Mouse (Mus musculus): ENCODE measurements around the gene Ubqln1. TPM values are rescaled to one million over a fixed set of nuclear protein-coding genes. Genes with fewer than 3 reads are reported as not detected.
A peak's percentile ranks its signal among the peaks of the same experiment; 100 is the strongest.

The Ubqln1 gene
- polyA plus RNA-seq, 1 experiment, result 75.4 TPM

DNA sequence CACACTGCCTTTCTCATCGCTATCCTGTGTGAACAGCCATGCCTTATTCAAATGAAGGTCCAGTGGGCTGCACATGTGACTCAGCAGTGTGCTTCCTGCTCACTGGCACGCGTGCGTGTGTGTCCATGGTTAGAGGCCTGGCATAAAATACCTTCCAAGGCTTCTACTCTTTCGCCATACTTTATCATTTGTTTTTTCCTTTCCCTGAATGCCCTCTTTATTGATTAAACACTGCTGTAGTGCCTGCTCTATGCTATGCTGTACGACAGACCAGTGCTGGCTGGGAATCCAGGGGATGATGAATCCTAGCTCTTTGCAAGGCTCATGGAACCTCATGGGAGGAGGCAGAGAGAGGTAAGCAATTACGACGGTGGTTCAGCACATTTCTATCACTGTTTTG lies 16.6 kb upstream of the Ubqln1 start:
- Histone ChIP-seq H3K27ac (ENCODE audit: insufficient read depth, low read length) (no peak overlapping the region), H3K4me3 (ENCODE audit: extremely low read depth, insufficient read depth, insufficient read length) (no peak overlapping the region), H3K36me3 (ENCODE audit: control insufficient read depth, insufficient read depth, low read length) (no peaks in the 10 kb centered on the region), H3K27me3 (ENCODE audit: control insufficient read depth, insufficient read depth, low read length) (no peaks in the 10 kb centered on the region), H3K4me1 (ENCODE audit: control insufficient read depth, insufficient read depth, insufficient read length) (no peaks in the 10 kb centered on the region)
- 90% methylated on average over 8 of the region's 8 CpGs for WGBS
- TF ChIP-seq CTCF (IDR thresholded peaks at IDR 0.05; ENCODE audit: extremely low read depth, insufficient read depth, insufficient read length, insufficient replicate concordance), result no peak
- no peak for DNase-seq (ENCODE audit: low read depth in 1 of 2, low spot score in 2 of 2)

DNA sequence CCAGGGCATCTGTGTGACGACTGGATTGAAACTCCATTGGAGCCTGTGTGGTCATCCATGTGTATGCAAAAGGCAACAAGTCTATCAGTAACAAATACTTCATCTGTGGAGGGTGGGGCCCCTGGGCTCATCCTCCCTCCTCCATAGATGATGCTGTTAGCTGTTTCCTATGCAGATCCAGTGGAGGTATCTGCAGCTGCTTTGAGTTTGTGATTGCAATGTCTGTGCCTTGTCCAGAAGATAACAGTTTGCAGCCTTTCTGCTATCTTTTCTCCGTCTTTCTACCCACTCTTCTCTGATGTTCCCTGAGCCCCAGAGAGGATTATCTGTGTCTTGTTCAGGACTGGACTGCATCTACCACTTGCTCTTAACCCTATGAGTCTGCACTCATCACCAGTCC lies 13.2 kb upstream of the Ubqln1 start:
- DNase-seq (ENCODE audit: low read depth in 1 of 2, low spot score in 2 of 2), result no peak
- no peak overlapping the region for H3K4me3 ChIP-seq (ENCODE audit: extremely low read depth, insufficient read depth, insufficient read length)
- 83% methylated on average over 2 of the region's 2 CpGs for WGBS
- TF ChIP-seq POLR2A (IDR thresholded peaks at IDR 0.05; ENCODE audit: low read depth, low read length) (no peak), CTCF (IDR thresholded peaks at IDR 0.05; ENCODE audit: extremely low read depth, insufficient read depth, insufficient read length, insufficient replicate concordance) (no peak)
- H3K27me3 ChIP-seq (ENCODE audit: control insufficient read depth, insufficient read depth, low read length), result no peaks in the 10 kb centered on the region
- no peaks in the 10 kb centered on the region for H3K4me1 ChIP-seq (ENCODE audit: control insufficient read depth, insufficient read depth, insufficient read length)
- no peaks in the 10 kb centered on the region for H3K36me3 ChIP-seq (ENCODE audit: control insufficient read depth, insufficient read depth, low read length)
- no peak overlapping the region for H3K27ac ChIP-seq (ENCODE audit: insufficient read depth, low read length)

GRCm38 (mm10) chr13:58225694-58226093 lies 10.2 kb upstream of the Ubqln1 start:
- 90% methylated on average over 8 of the region's 8 CpGs for WGBS
- no peak for DNase-seq (ENCODE audit: low read depth in 1 of 2, low spot score in 2 of 2)
- Histone ChIP-seq H3K36me3 (ENCODE audit: control insufficient read depth, insufficient read depth, low read length) (no peaks in the 10 kb centered on the region), H3K27me3 (ENCODE audit: control insufficient read depth, insufficient read depth, low read length) (no peaks in the 10 kb centered on the region), H3K4me3 (ENCODE audit: extremely low read depth, insufficient read depth, insufficient read length) (no peak overlapping the region), H3K4me1 (ENCODE audit: control insufficient read depth, insufficient read depth, insufficient read length) (no peaks in the 10 kb centered on the region), H3K27ac (ENCODE audit: insufficient read depth, low read length) (no peak overlapping the region)
- TF ChIP-seq POLR2A (IDR thresholded peaks at IDR 0.05; ENCODE audit: low read depth, low read length) (no peak), CTCF (IDR thresholded peaks at IDR 0.05; ENCODE audit: extremely low read depth, insufficient read depth, insufficient read length, insufficient replicate concordance) (no peak)

DNA sequence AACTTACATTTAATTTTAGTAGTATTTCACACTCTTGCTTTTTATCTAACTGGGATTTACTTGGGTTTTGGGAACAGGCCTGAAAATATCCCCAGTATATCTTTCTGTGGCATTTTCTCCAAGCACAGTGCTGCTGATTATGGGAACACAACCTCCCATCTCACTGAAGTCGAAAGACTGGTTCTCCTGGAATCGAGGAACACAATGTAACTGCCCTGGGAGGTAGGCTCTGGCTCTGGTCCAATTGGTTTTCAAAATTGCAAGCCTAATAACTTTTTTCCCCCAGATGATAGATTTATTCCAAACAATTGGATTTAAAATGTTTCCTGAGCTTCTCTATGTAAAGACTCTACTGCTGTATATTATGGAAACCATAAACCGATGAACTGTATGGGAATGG lies 4.8 kb upstream of the Ubqln1 start:
- no peak for DNase-seq (ENCODE audit: low read depth in 1 of 2, low spot score in 2 of 2)
- Histone ChIP-seq H3K36me3 (ENCODE audit: control insufficient read depth, insufficient read depth, low read length) (no peaks in the 10 kb centered on the region), H3K4me1 (ENCODE audit: control insufficient read depth, insufficient read depth, insufficient read length) (peaks cover 3% of the 10 kb centered on the region; the same call in 1 of the 2 replicates), H3K27me3 (ENCODE audit: control insufficient read depth, insufficient read depth, low read length) (no peaks in the 10 kb centered on the region), H3K4me3 (ENCODE audit: extremely low read depth, insufficient read depth, insufficient read length) (no peak overlapping the region), H3K27ac (ENCODE audit: insufficient read depth, low read length) (no peak overlapping the region)
- 87% methylated on average over 3 of the region's 3 CpGs for WGBS
- TF ChIP-seq CTCF (IDR thresholded peaks at IDR 0.05; ENCODE audit: extremely low read depth, insufficient read depth, insufficient read length, insufficient replicate concordance) (no peak), POLR2A (IDR thresholded peaks at IDR 0.05; ENCODE audit: low read depth, low read length) (no peak)

- H3K36me3 ChIP-seq (ENCODE audit: control insufficient read depth, insufficient read depth, low read length), result no peaks in the 10 kb centered on the region
- no peak overlapping the region for H3K27ac ChIP-seq (ENCODE audit: insufficient read depth, low read length)
- H3K27me3 ChIP-seq (ENCODE audit: control insufficient read depth, insufficient read depth, low read length), result no peaks in the 10 kb centered on the region
- 86% methylated on average over 2 of the region's 2 CpGs for WGBS
- peaks cover 3% of the 10 kb centered on the region for H3K4me1 ChIP-seq (ENCODE audit: control insufficient read depth, insufficient read depth, insufficient read length)
- no peak overlapping the region for H3K4me3 ChIP-seq (ENCODE audit: extremely low read depth, insufficient read depth, insufficient read length)
- no peak for TF ChIP-seq CTCF (IDR thresholded peaks at IDR 0.05; ENCODE audit: extremely low read depth, insufficient read depth, insufficient read length, insufficient replicate concordance)
- TF ChIP-seq POLR2A (IDR thresholded peaks at IDR 0.05; ENCODE audit: low read depth, low read length), result no peak
- DNase-seq (ENCODE audit: low read depth in 1 of 2, low spot score in 2 of 2), result no peak
Measured at GRCm38 (mm10) chr13:58217536-58217935, 2.1 kb upstream of the Ubqln1 start.

GRCm38 (mm10) chr13:58216395-58216794 lies 942 bp upstream of the Ubqln1 start:
- no peaks in the 10 kb centered on the region for H3K36me3 ChIP-seq (ENCODE audit: control insufficient read depth, insufficient read depth, low read length)
- peak overlapping the region; percentile 96 for H3K27ac ChIP-seq (ENCODE audit: insufficient read depth, low read length)
- peaks cover 7% of the 10 kb centered on the region for H3K4me1 ChIP-seq (ENCODE audit: control insufficient read depth, insufficient read depth, insufficient read length)
- WGBS, result 88% methylated on average over 9 of the region's 9 CpGs
- no peaks in the 10 kb centered on the region for H3K27me3 ChIP-seq (ENCODE audit: control insufficient read depth, insufficient read depth, low read length)
- no peak overlapping the region for H3K4me3 ChIP-seq (ENCODE audit: extremely low read depth, insufficient read depth, insufficient read length)
- TF ChIP-seq CTCF (IDR thresholded peaks at IDR 0.05; ENCODE audit: extremely low read depth, insufficient read depth, insufficient read length, insufficient replicate concordance) (no peak), POLR2A (IDR thresholded peaks at IDR 0.05; ENCODE audit: low read depth, low read length) (no peak)
- DNase-seq (ENCODE audit: low read depth in 1 of 2, low spot score in 2 of 2), result no peak

GRCm38 (mm10) chr13:58215253-58215591 lies 231 bp downstream of the Ubqln1 start:
- TF ChIP-seq POLR2A (IDR thresholded peaks at IDR 0.05; ENCODE audit: low read depth, low read length), result no peak
- TF ChIP-seq CTCF (IDR thresholded peaks at IDR 0.05; ENCODE audit: extremely low read depth, insufficient read depth, insufficient read length, insufficient replicate concordance), result no peak
- no peaks in the 10 kb centered on the region for H3K36me3 ChIP-seq (ENCODE audit: control insufficient read depth, insufficient read depth, low read length)
- peaks cover 7% of the 10 kb centered on the region for H3K4me1 ChIP-seq (ENCODE audit: control insufficient read depth, insufficient read depth, insufficient read length)
- peak overlapping the region; percentile 96 for H3K27ac ChIP-seq (ENCODE audit: insufficient read depth, low read length)
- H3K27me3 ChIP-seq (ENCODE audit: control insufficient read depth, insufficient read depth, low read length), result no peaks in the 10 kb centered on the region
- under 1% methylated on average over 43 of the region's 48 CpGs for WGBS
- DNase-seq (ENCODE audit: low read depth in 1 of 2, low spot score in 2 of 2), result no peak
- H3K4me3 ChIP-seq (ENCODE audit: extremely low read depth, insufficient read depth, insufficient read length), result peak overlapping the region; percentile 98
